Mouse (Mus musculus): Measurements from ENCODE around the gene Azgp1. TPM values are rescaled to one million over a fixed set of nuclear protein-coding genes. Genes with fewer than 3 reads are reported as not detected.

Gene Azgp1
- polyA plus RNA-seq (2015; fragmentation: Illumina TruSeq; extraction: RNeasy Lipid Tissue Mini Kit (QIAGEN cat#74804); ENCODE audit: low read depth, low replicate concordance), result 0.52 TPM

DNA sequence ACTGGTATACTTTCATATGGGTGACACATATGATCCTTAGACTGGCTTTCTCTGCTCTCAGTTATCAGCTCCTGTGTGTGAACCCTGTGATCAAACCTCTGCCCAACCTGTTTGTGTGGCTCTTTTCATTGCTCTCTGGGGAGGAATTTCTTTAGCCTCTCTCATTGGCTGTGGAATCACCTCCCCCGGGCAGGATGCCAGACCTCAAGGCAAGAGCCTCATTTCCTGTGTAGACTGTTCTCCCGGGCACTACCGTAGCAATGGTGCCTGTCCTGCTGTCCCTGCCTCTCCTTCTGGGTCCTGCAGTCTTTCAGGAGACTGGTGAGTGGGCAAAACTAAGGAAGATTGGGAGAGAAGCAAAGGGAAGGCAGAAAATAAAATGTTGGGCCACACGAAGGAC lies at the start of gene Azgp1:
Gene Azgp1 (plus strand): TSS at position 221 of the 400 bp plus-strand sequence.

GRCm38 (mm10) chr5:137962945-137963344 lies 18.4 kb upstream of the Azgp1 start, which contains the start of gene Gjc3:
Gjc3 (minus strand) TSS chr5:137963098.

DNA sequence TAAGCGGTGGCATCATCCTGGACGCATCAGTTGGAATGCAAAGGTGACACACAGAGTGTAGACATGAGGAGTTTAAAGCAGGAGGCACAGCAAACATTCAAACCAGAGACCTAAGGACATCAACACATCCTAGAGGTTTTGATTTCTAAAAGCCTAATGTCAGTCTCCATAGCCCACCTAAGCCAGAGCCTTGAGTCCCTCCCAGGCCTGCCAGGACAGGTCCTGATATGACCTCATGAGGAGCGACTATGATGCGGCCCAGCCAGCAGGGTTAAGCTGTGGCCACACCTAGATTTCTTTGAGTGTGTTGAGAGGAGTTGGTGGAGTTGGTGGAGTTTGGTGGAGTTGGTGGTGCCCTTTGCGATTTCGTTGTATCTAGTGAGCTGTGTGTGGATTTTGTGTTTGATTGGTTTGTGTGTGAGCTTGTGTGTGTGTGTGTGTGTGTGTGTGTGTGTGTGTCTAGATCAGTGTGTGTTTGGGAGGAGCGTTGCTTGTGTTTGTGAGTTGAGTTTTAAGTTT lies 39.7 kb downstream of the Azgp1 start, which contains the start of the genes Smok3a and Smok3b:
Gene Smok3a (plus strand): TSS at position 301 of the 519 bp plus-strand sequence.
Gene Smok3b (plus strand): TSS at position 469 of the 519 bp plus-strand sequence.

Other genes starting within 250 kb of the Azgp1 start
- 57.5 TPM for gene Nyap1, start 239.9 kb upstream of the Azgp1 start, polyA plus RNA-seq (2015; fragmentation: Illumina TruSeq; extraction: RNeasy Lipid Tissue Mini Kit (QIAGEN cat#74804); ENCODE audit: low read depth, low replicate concordance)
- gene Tsc22d4, start 235.8 kb upstream of the Azgp1 start, polyA plus RNA-seq (2015; fragmentation: Illumina TruSeq; extraction: RNeasy Lipid Tissue Mini Kit (QIAGEN cat#74804); ENCODE audit: low read depth, low replicate concordance), result 226 TPM
- gene Ppp1r35, start 202.7 kb upstream of the Azgp1 start, polyA plus RNA-seq (2015; fragmentation: Illumina TruSeq; extraction: RNeasy Lipid Tissue Mini Kit (QIAGEN cat#74804); ENCODE audit: low read depth, low replicate concordance), result 25.6 TPM
- 32.0 TPM for gene Mepce, start 193.9 kb upstream of the Azgp1 start, polyA plus RNA-seq (2015; fragmentation: Illumina TruSeq; extraction: RNeasy Lipid Tissue Mini Kit (QIAGEN cat#74804); ENCODE audit: low read depth, low replicate concordance)
- gene Zcwpw1, start 193.7 kb upstream of the Azgp1 start, polyA plus RNA-seq (2015; fragmentation: Illumina TruSeq; extraction: RNeasy Lipid Tissue Mini Kit (QIAGEN cat#74804); ENCODE audit: low read depth, low replicate concordance), result 9.6 TPM
- gene Pilra, start 145.2 kb upstream of the Azgp1 start, polyA plus RNA-seq (2015; fragmentation: Illumina TruSeq; extraction: RNeasy Lipid Tissue Mini Kit (QIAGEN cat#74804); ENCODE audit: low read depth, low replicate concordance), result 1.0 TPM
- not detected for gene Pilrb1, start 123.4 kb upstream of the Azgp1 start, polyA plus RNA-seq (2015; fragmentation: Illumina TruSeq; extraction: RNeasy Lipid Tissue Mini Kit (QIAGEN cat#74804); ENCODE audit: low read depth, low replicate concordance)
- not detected for gene Pilrb2, start 109.7 kb upstream of the Azgp1 start, polyA plus RNA-seq (2015; fragmentation: Illumina TruSeq; extraction: RNeasy Lipid Tissue Mini Kit (QIAGEN cat#74804); ENCODE audit: low read depth, low replicate concordance)
- 1.1 TPM for gene Cyp3a13, start 59.9 kb upstream of the Azgp1 start, polyA plus RNA-seq (2015; fragmentation: Illumina TruSeq; extraction: RNeasy Lipid Tissue Mini Kit (QIAGEN cat#74804); ENCODE audit: low read depth, low replicate concordance)
- gene Gjc3, start 18.4 kb upstream of the Azgp1 start, polyA plus RNA-seq (2015; fragmentation: Illumina TruSeq; extraction: RNeasy Lipid Tissue Mini Kit (QIAGEN cat#74804); ENCODE audit: low read depth, low replicate concordance), result 48.5 TPM
- gene Smok3a, start 39.7 kb downstream of the Azgp1 start, polyA plus RNA-seq (2015; fragmentation: Illumina TruSeq; extraction: RNeasy Lipid Tissue Mini Kit (QIAGEN cat#74804); ENCODE audit: low read depth, low replicate concordance), result not detected
- not detected for gene Smok3b, start 39.9 kb downstream of the Azgp1 start, polyA plus RNA-seq (2015; fragmentation: Illumina TruSeq; extraction: RNeasy Lipid Tissue Mini Kit (QIAGEN cat#74804); ENCODE audit: low read depth, low replicate concordance)
- not detected for gene Smok3c, start 71.7 kb downstream of the Azgp1 start, polyA plus RNA-seq (2015; fragmentation: Illumina TruSeq; extraction: RNeasy Lipid Tissue Mini Kit (QIAGEN cat#74804); ENCODE audit: low read depth, low replicate concordance)
- gene Zkscan1, start 103.6 kb downstream of the Azgp1 start, polyA plus RNA-seq (2015; fragmentation: Illumina TruSeq; extraction: RNeasy Lipid Tissue Mini Kit (QIAGEN cat#74804); ENCODE audit: low read depth, low replicate concordance), result 15.8 TPM
- 19.4 TPM for gene Zscan21, start 135.4 kb downstream of the Azgp1 start, polyA plus RNA-seq (2015; fragmentation: Illumina TruSeq; extraction: RNeasy Lipid Tissue Mini Kit (QIAGEN cat#74804); ENCODE audit: low read depth, low replicate concordance)
- gene Zfp113, start 174.2 kb downstream of the Azgp1 start, polyA plus RNA-seq (2015; fragmentation: Illumina TruSeq; extraction: RNeasy Lipid Tissue Mini Kit (QIAGEN cat#74804); ENCODE audit: low read depth, low replicate concordance), result 10.5 TPM
- 205 TPM for gene Cops6, start 179.6 kb downstream of the Azgp1 start, polyA plus RNA-seq (2015; fragmentation: Illumina TruSeq; extraction: RNeasy Lipid Tissue Mini Kit (QIAGEN cat#74804); ENCODE audit: low read depth, low replicate concordance)
- gene Ap4m1, start 190.5 kb downstream of the Azgp1 start, polyA plus RNA-seq (2015; fragmentation: Illumina TruSeq; extraction: RNeasy Lipid Tissue Mini Kit (QIAGEN cat#74804); ENCODE audit: low read depth, low replicate concordance), result 18.4 TPM
- 18.1 TPM for gene Mcm7, start 190.9 kb downstream of the Azgp1 start, polyA plus RNA-seq (2015; fragmentation: Illumina TruSeq; extraction: RNeasy Lipid Tissue Mini Kit (QIAGEN cat#74804); ENCODE audit: low read depth, low replicate concordance)
- 35.8 TPM for gene Taf6, start 205.9 kb downstream of the Azgp1 start, polyA plus RNA-seq (2015; fragmentation: Illumina TruSeq; extraction: RNeasy Lipid Tissue Mini Kit (QIAGEN cat#74804); ENCODE audit: low read depth, low replicate concordance)
- 13.7 TPM for gene Cnpy4, start 206.0 kb downstream of the Azgp1 start, polyA plus RNA-seq (2015; fragmentation: Illumina TruSeq; extraction: RNeasy Lipid Tissue Mini Kit (QIAGEN cat#74804); ENCODE audit: low read depth, low replicate concordance)
- gene Mblac1, start 212.8 kb downstream of the Azgp1 start, polyA plus RNA-seq (2015; fragmentation: Illumina TruSeq; extraction: RNeasy Lipid Tissue Mini Kit (QIAGEN cat#74804); ENCODE audit: low read depth, low replicate concordance), result 5.7 TPM
- not detected for gene Nxpe5, start 244.4 kb downstream of the Azgp1 start, polyA plus RNA-seq (2015; fragmentation: Illumina TruSeq; extraction: RNeasy Lipid Tissue Mini Kit (QIAGEN cat#74804); ENCODE audit: low read depth, low replicate concordance)